Mouse (Mus musculus) thymus, adult 2 months (tissue): Measurements from ENCODE around the gene Xirp2. TPM values are rescaled to one million over a fixed set of nuclear protein-coding genes. Genes with fewer than 3 reads are reported as not detected.

Experiments used
- DNase-seq: peaks from one replicate; pipeline ENCODE4 v3.0.0; 2021
- H3K27ac ChIP-seq: fragments of 200-500 bp; 2 replicates; pipeline ENCODE4 v1.5.1; 2012; ENCODE audit warnings: low read length, control low read depth; ENCODE audit not compliant: control insufficient read depth, insufficient read depth
- H3K27me3 ChIP-seq: fragments of 200-500 bp; 2 replicates; pipeline ENCODE4 v1.6.1; 2012; ENCODE audit warnings: mild to moderate bottlenecking, low read length, moderate library complexity, mixed read lengths; ENCODE audit not compliant: control insufficient read depth, insufficient read depth
- H3K36me3 ChIP-seq: fragments of 200-500 bp; 2 replicates; pipeline ENCODE4 v1.6.1; 2012; ENCODE audit warnings: mild to moderate bottlenecking, low read length, moderate library complexity; ENCODE audit not compliant: control insufficient read depth, insufficient read depth
- H3K4me1 ChIP-seq: fragments of 200-500 bp; replicated peaks from 2 replicates; pipeline ENCODE4 v1.6.1; 2012; ENCODE audit warnings: low read length; ENCODE audit not compliant: control insufficient read depth, insufficient read depth
- H3K4me3 ChIP-seq: fragments of 200-500 bp; 2 replicates; pipeline ENCODE4 v1.5.1; 2012; ENCODE audit warnings: mild to moderate bottlenecking, low read length, control low read depth, moderate library complexity; ENCODE audit not compliant: control insufficient read depth, insufficient read depth
- CTCF ChIP-seq: fragments of 200-500 bp; IDR thresholded peaks from 2 replicates; pipeline ENCODE4 v1.5.1; 2012; ENCODE audit warnings: mild to moderate bottlenecking, control low read depth, low read length, moderate library complexity, borderline replicate concordance; ENCODE audit not compliant: control insufficient read depth, poor library complexity, insufficient read depth; ENCODE audit errors: extremely low read depth
- POLR2A ChIP-seq: fragments of 200-500 bp; IDR thresholded peaks from 2 replicates; pipeline ENCODE4 v1.6.1; 2012; ENCODE audit warnings: mild to moderate bottlenecking, low read length, control low read depth, moderate library complexity; ENCODE audit not compliant: control insufficient read depth, poor library complexity, insufficient read depth; ENCODE audit errors: extremely low read depth
- WGBS: fragments of 180-500 bp; shearing (Covaris S2); methylation state at CpG from one replicate; pipeline ENCODE4 v1.1.7; 2018; 5-methylcytosine and 5-hydroxymethylcytosine counted together
- polyA plus RNA-seq: library from polyadenylated mRNA; depleted of rRNA; stranded (reverse); fragments of >200 nt; gene quantifications from 2 replicates; pipeline ENCODE4 v1.2.3, GENCODE M21; 2012

Xirp2 gene
- polyA plus RNA-seq, 1 experiment = 0.20 TPM

DNA sequence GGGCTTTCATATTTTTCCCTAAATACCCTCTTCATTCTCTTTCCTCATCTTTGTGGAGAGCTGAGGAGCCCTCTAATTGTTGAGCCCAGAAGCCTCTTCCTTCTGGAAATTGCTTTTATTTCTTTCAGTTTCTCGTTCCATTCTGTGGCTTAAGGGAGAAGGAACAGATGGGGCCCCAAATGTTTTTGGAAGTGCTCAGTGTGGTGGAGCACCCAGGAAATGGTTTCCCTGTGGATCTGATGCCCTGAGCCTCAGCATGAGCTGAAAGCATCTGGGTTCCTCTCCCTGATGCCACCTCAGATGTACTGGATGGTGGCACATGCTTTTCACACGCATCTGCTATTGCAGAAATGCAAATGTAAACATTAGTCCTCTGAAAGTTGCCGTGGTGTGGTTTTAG is 41.4 kb downstream of the Xirp2 start:
- Histone ChIP-seq H3K4me1 (no peaks in the 10 kb centered on the region), H3K4me3 (no peak overlapping the region), H3K36me3 (no peaks in the 10 kb centered on the region), H3K27ac (no peak overlapping the region), H3K27me3 (no peaks in the 10 kb centered on the region)
- TF ChIP-seq CTCF = no peak
- no peak for TF ChIP-seq POLR2A
- DNase-seq = no peak
- 81% methylated on average over 3 of the region's 3 CpGs for WGBS

GRCm38 (mm10) chr2:67488465-67489127 is 42.8 kb downstream of the Xirp2 start:
- 86% methylated on average over 11 of the region's 11 CpGs for WGBS
- no peaks in the 10 kb centered on the region for H3K27me3 ChIP-seq
- H3K4me3 ChIP-seq = no peak overlapping the region
- H3K36me3 ChIP-seq = no peaks in the 10 kb centered on the region
- TF ChIP-seq CTCF (no peak), POLR2A (no peak)
- DNase-seq = no peak
- no peak overlapping the region for H3K27ac ChIP-seq
- H3K4me1 ChIP-seq = no peaks in the 10 kb centered on the region

GRCm38 (mm10) chr2:67489128-67489492 is 43.3 kb downstream of the Xirp2 start:
- no peak for DNase-seq
- no peaks in the 10 kb centered on the region for H3K36me3 ChIP-seq
- 89% methylated on average over 8 of the region's 8 CpGs for WGBS
- H3K4me1 ChIP-seq = no peaks in the 10 kb centered on the region
- TF ChIP-seq POLR2A (no peak), CTCF (no peak)
- H3K27ac ChIP-seq = no peak overlapping the region
- H3K4me3 ChIP-seq = no peak overlapping the region
- no peaks in the 10 kb centered on the region for H3K27me3 ChIP-seq

DNA sequence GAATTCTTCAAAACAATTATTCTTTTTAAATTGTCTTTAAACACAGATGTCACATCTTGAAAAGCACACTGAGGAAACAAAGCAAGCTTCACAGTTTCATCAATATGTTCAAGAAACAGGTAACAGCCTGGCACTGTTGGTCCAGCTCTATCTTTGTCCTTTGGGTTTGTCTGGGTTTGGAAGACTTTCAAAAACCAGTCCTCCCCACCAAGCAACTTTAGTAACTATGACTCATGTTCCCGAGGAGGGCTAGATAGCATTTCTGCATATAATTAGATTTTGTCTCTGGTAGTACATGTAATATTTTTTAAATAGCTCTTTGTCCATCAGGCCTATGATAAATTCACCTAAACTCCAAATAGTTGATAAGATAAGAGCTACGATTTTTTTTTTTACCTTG is 59.7 kb downstream of the Xirp2 start:
- no peak for TF ChIP-seq CTCF
- TF ChIP-seq POLR2A = no peak
- Histone ChIP-seq H3K4me1 (no peaks in the 10 kb centered on the region), H3K27me3 (no peaks in the 10 kb centered on the region), H3K36me3 (no peaks in the 10 kb centered on the region), H3K4me3 (no peak overlapping the region), H3K27ac (no peak overlapping the region)
- DNase-seq = no peak
- 75% methylated on average over 2 of the region's 2 CpGs for WGBS

GRCm38 (mm10) chr2:67516405-67516804 is 70.6 kb downstream of the Xirp2 start:
- H3K27ac ChIP-seq = no peak overlapping the region
- H3K4me1 ChIP-seq = no peaks in the 10 kb centered on the region
- TF ChIP-seq CTCF (no peak), POLR2A (no peak)
- no peaks in the 10 kb centered on the region for H3K36me3 ChIP-seq
- H3K4me3 ChIP-seq = no peak overlapping the region
- DNase-seq = no peak
- H3K27me3 ChIP-seq = no peaks in the 10 kb centered on the region
- 91% methylated on average over 7 of the region's 7 CpGs for WGBS

- TF ChIP-seq CTCF (no peak), POLR2A (no peak)
- no peaks in the 10 kb centered on the region for H3K4me1 ChIP-seq
- no peak for DNase-seq
- no peak overlapping the region for H3K27ac ChIP-seq
- no peaks in the 10 kb centered on the region for H3K36me3 ChIP-seq
- H3K4me3 ChIP-seq = no peak overlapping the region
- H3K27me3 ChIP-seq = no peaks in the 10 kb centered on the region
- WGBS = 93% methylated on average over 2 of the region's 2 CpGs
Measured at GRCm38 (mm10) chr2:67535347-67535746, 89.5 kb downstream of the Xirp2 start.

DNA sequence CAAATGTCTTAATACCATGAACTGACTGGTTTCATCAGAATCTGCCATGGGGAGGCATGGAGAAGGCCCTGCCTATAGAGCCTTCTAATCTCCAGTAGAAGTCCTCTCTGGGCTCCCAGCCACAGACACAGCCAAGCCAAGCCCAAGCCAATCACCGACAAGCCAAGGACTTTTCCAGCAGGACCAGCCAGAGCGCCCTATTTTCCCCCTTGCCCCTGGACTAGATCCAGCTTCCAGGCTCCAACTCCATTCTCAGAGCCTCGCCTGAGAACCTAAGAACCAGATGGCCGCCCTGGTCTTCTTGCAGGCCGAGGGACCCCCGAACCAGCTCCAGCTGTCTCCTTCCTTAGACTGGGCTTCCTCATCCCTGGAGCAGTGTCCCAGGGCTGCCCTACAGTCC is 93.6 kb downstream of the Xirp2 start:
- no peaks in the 10 kb centered on the region for H3K36me3 ChIP-seq
- WGBS = 90% methylated on average over 6 of the region's 6 CpGs
- H3K4me3 ChIP-seq = no peak overlapping the region
- H3K4me1 ChIP-seq = no peaks in the 10 kb centered on the region
- TF ChIP-seq CTCF (no peak), POLR2A (no peak)
- no peak for DNase-seq
- no peaks in the 10 kb centered on the region for H3K27me3 ChIP-seq
- no peak overlapping the region for H3K27ac ChIP-seq
